Mouse (Mus musculus) gastrocnemius, adult 18-20 months (tissue): ENCODE data around the gene Ankrd24. TPM values are rescaled to one million over a fixed set of nuclear protein-coding genes. Genes with fewer than 3 reads are reported as not detected.

Source experiments
- DNase-seq: peaks from one replicate; pipeline ENCODE4 v3.0.0; 2021; ENCODE audit warnings: low spot score
- long read RNA-seq, 2 experiments: library from polyadenylated mRNA; stranded (forward); transcript quantifications; one replicate each; pipeline ENCODE4 v2.0.0; 2021
- total RNA-seq, 2 experiments: library from RNA; stranded (reverse); gene quantifications; 2 replicates each; pipeline ENCODE4 v1.2.3; 2021

The Ankrd24 gene
- total RNA-seq = 10 to 100 TPM; 10.2 to 10.6 TPM
- long read RNA-seq, experiment 1, partial matches to known transcripts = 0 of 3 reads
- long read RNA-seq, experiment 1, other reads (novel, unspliced or antisense) = 0 of 3 reads
- long read RNA-seq, experiment 2, partial matches to known transcripts = 0 of 4 reads
- long read RNA-seq, experiment 2, other reads (novel, unspliced or antisense) = 1 of 4 reads

- DNase-seq = no peak
These were observed at the start of gene Ankrd24 for GRCm38 (mm10) chr10:81628390-81628789. Ankrd24 (plus strand) TSS chr10:81628540.

DNA sequence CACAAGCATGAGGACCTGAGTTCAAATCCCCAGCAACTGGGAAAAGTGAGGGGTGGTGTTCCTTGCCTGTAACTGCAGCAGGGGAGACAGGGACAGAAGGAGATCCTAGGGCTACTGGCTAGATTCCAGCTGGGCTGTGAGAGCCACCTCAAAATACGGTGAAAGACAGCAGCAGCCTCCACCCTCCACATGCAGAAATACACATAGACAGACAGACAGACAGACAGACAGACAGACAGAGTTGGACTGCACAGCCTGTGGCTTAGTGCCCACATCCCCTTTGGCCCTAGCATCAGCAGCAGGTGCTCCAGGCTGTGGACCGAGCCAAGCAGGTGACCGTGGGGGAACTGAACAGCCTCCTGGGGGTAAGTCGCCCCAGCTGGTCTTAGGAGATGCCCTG lies 48.4 kb upstream of the Ankrd24 start:
- DNase-seq = no peak

GRCm38 (mm10) chr10:81580441-81581070 lies 47.8 kb upstream of the Ankrd24 start:
- no peak for DNase-seq

GRCm38 (mm10) chr10:81583347-81583746 lies 45.0 kb upstream of the Ankrd24 start:
- DNase-seq = no peak

DNA sequence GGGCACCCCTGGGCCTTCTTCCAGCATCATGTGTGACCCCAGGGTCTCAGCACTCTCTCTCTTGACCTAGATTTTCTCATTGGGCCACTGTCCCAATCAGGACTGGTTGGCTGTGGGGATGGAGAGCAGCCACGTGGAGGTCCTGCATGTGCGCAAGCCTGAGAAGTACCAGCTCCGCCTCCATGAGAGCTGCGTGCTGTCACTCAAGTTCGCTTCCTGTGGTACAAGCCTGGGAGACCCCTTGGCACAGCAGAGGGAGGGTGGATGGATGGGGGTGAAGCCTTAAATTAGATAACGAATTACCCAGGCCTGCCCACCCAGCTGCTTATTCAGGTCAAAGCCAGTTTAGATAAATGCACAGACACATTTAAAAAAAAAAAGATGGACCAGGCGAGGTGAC lies 39.6 kb upstream of the Ankrd24 start:
- DNase-seq = no peak

GRCm38 (mm10) chr10:81591846-81592245 lies 36.5 kb upstream of the Ankrd24 start:
- no peak for DNase-seq

GRCm38 (mm10) chr10:81592631-81593030 lies 35.7 kb upstream of the Ankrd24 start:
- no peak for DNase-seq

DNA sequence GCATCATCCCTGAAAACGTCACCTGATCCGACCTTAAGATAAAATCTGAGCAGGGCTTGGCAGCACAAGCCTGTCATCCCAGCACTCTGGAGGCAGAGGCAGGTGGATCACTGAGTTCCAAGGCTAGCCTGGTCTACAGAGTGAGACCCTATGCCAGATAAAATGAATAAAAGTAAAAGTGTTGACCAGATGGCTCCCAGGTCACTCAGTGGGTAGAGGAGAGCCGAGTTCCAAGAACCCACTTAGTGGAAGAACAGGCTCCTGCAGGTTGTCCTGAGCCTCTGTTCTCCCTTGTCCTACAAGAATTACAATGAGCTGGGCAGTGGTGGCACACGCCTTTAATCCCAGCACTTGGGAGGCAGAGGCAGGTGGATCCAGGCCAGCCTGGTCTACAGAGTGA lies 35.1 kb upstream of the Ankrd24 start:
- DNase-seq = no peak

DNA sequence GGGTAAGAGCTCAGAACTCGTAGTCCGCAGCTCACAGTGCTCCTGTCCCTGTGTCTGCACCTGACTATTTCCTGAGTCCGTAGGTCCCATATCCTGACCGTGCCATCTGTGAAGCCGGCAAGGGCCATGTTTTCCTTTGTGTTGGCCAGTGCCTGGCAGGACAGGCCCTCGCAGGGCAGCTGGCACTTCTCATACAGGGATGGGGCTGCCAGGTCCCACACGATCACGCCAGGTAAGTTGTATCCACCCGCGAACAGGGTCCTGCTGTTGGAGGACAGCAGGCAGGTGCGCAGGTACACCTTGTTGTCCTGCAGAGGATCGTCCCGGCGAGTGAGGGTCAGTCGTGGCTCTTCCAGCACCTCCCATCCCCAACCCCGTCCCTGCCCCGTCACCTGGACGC lies 34.4 kb upstream of the Ankrd24 start:
- DNase-seq = no peak

GRCm38 (mm10) chr10:81595599-81595998 lies 32.7 kb upstream of the Ankrd24 start:
- DNase-seq = no peak

DNA sequence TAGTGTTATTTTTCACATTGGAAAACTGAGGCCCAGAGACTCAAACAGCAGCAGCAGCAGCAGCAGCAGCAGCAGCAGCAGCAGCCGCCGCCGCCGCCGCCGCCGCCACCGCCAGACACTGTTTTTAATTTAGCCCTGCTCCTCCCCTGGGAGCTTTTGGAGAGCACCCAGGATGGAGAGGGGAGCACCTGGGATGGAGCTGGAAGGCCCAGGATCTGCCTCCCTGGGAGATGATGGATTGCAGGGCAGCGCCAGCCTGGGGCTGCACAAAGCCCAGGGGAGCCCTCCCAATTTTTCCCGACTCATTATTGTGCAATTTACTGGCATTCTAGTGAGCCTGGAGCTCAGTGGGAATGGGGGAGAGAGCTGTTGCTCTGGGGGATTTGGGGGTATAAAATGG lies 31.7 kb upstream of the Ankrd24 start:
- peak; percentile 63 for DNase-seq

- peak; percentile 50 for DNase-seq
These were observed 31.0 kb upstream of the Ankrd24 start for GRCm38 (mm10) chr10:81597137-81597950.

- no peak for DNase-seq
These were observed 30.0 kb upstream of the Ankrd24 start for GRCm38 (mm10) chr10:81598342-81598741.

- DNase-seq = no peak
These were observed 29.5 kb upstream of the Ankrd24 start for GRCm38 (mm10) chr10:81598871-81599270.

GRCm38 (mm10) chr10:81599630-81600029 lies 28.7 kb upstream of the Ankrd24 start:
- no peak for DNase-seq

DNA sequence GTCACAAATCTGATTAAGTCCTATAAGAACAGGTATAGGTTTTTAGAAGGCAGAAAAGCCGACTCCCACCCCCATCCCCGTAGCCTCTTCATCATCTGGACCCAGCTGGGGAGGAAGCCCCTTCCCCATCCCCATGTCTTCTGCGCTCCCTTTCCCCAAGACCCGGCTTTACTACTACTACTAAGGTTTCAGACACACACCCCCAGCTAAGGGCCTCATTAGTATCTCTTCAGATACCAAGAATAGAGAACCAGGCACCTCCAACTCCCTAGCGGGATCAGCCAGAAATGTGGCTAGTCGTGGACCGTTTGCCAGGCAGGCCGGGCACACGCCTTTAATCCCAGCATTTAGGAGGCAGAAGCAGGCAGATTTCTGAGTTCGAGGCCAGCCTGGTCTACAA lies 28.2 kb upstream of the Ankrd24 start:
- DNase-seq = no peak

DNA sequence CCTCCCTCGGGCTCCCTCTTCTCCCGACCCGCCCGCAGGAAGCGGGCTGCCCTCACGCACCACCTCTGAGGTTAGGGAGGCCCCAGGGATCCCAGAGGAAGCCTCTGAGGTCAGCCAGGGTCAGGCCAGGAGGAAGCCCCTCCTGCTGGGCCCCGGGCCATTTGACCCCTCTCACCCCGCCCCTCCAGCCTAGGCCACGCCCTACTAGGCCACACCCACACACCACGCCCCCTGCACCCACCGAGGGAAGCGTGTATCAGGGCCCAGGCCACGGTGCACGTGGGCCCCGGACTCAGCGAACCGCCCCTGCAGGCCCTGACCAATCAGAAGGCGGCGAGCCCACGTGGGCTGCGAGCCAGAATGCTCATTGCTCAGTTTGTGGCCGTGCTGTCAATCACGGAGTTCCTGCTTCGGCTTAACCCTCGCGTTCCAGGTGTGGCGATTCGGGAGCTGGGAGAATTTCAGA lies 27.6 kb upstream of the Ankrd24 start, which contains the start of gene Tle6:
Tle6 (minus strand) TSS at position 336 of the 466 bp plus-strand sequence.
- DNase-seq = peak; percentile 95

DNA sequence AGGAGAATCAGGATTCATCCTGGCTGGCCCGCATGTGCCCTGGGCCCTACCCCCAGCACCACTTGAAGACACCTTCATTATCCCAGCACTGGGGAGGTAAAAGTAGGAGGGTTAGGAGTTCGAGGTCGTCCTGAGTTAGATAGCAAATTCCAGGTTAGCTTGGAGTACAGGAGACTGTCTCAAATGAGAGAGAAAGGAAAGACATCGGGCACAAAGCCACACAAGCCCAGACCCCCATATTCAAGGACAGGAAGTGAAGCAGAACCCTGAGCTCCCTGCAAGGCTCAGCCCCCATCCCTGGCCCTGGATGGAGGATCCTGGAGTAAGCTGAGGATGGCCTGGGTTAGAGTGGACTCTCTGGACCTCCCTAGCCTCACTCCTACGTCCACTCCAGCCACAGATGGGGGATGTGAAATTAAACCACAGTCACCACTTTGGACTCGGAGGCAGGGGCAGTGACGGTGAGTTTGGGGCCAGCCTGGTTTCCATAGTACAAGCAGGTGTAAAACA lies 26.9 kb upstream of the Ankrd24 start:
- DNase-seq = no peak

DNA sequence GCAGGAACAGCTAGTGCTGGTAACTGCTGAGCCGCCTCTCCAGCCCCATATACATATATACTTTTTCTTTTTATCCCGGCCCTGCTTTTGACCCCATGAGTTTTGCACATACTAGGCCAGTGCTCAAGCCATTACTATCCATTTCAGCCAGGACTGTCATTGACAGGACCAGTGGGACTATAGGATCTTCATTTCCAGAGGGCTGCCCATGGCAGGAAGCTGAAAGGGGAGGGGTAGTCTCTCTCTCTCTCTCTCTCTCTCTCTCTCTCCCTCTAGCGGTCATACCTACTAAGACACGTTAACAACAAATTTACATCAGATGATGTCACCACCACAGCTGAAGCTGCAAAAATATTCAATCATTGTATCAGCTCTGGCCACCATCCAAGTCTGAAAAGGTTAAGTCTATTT lies 25.6 kb upstream of the Ankrd24 start:
- DNase-seq = peak; percentile 32

DNA sequence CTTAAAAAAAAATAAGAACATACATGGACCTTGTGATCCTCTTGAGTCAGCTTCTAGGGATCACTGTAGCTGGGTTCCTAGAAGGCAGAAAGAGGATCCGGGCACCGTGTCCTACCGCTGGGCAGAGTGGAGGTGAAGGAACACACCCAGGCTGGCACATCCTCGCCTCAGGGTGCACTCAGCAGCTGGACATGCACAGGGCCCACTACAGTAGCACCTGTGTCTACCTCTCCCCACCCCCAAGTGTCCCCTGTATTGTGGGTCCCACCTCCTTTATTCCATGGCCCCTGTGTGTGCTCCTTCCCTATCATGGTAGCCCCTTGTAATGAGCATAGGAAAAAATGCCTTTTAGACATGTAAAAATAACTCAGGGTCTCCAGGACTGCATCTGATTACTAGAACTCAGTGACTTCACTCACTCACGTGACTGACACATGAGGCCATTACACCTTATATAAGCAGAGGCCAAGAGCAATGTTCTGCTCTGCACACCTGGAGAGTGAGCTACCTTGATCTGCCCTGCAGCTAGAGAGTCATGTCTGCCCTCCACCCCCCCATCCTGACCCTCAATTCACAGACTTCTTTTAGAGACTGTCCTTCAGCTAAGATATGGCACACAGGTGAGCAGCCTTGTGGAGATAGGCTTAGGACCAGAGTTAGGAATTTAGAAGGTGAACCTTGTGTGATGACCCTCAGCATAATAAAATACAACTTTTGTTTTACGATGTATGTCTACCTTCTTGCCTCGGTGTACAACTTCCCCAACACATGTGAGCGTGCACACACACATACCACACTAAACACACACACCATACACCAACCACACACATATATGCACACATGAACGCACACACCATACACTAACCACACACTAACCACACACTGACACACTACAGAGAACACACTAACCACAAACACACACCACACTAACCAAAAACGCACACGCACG lies 24.0 kb upstream of the Ankrd24 start:
- DNase-seq = no peak
